Mouse (Mus musculus): ENCODE results near the gene Ncbp2. TPM values are rescaled to one million over a fixed set of nuclear protein-coding genes. Genes with fewer than 3 reads are reported as not detected.
"Not testable (repeated sequence)": the region's sequence is repeated elsewhere in the genome, so short reads cannot be mapped to it uniquely, and the experiment has no call there.

The Ncbp2 gene
- total RNA-seq, 2 experiments from 2014 or later = 47.8 to 49.5 TPM

DNA sequence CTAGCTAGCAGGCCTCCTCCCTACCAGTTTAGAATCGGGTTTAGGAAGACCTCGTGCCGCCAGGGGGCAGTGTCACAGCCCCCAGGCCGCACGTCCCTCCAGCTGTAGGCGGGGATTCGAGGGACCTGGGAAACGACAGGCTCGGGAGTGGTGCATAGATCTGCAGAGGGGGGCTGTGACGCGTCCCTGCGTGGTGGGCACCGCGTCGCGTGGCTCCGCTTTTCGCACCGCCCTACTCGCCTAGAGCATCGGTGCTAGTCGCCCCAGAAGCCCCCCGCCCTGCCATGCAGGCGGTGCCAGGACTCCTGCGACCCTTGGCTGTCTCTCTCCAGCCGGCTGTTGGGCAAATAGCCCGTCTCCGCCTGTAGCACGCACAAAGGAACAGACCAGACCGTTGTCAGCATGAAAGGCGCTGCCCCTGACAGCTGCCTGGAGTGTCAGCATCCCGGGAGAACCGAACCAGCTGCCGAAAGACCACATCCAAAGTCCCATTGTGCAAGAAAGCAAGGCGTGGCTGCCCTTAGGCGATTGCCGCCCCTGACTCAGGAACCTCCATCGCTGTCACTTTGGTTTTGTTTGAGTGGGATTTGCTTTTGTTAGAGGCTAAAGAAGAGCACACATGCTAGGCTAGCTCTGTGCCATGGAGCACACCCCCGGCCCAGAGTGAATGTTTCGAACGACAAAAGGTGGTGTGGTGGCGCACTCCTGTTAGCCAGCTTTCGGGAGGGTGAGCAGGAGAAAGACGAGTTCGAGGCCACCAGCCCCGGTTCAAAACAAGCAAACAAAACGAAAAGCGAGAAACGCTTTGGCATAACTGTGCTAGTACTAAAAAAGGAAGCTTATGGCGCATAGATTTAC, 15.2 kb upstream of the Ncbp2 start:
- intact Hi-C loops (cut with DNase I) = no loop called here
- peak; percentile 92 to 97 for DNase-seq (ENCODE audit: low spot score in 2 of 2)

DNA sequence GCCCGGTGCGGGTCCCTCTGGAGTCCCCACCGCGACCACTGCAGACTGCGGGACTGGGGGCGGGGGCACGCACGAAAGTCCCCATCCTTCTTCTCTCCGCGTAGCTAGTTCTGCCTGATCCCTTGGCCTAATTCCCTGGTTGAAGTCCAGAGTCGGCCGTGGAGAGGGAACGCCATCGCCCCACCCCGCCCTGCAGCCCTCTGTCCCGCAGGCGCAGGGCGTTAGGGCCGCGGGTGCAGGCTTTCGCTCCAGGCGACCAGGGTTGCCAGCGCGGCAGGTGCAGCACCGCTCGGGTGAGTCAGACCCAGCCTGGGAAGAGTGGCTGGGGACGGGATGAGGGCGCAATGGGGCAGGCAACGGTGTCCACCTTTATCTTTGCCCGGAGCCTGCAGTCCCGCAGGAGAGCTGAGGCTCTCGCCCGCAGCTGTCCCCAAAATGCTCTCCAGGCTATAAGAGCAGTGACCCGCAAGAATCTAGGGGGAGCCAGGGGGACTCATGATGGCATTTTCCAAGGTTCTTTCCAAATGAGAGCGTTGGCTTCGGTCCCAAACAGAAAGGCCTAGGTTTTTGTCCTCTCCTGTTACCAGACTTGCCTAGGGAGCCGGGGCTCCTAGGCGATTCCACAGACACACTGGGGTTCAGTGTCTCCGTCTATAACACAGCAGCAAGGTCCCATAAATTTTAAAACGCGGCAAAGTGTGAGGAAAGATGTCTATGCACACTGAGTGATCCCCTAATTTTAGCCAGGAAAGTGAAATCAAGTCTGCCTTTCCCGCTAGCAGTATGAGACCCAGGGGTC, 14.4 kb upstream of the Ncbp2 start, which contains the start of gene Pigz:
Gene Pigz, plus strand, starts transcription at position 101 of the 799 bp plus-strand sequence.
- DNase-seq (ENCODE audit: low spot score in 2 of 2) = peak; percentile 43 to 66
- intact Hi-C loops (cut with DNase I) = no loop called here

DNA sequence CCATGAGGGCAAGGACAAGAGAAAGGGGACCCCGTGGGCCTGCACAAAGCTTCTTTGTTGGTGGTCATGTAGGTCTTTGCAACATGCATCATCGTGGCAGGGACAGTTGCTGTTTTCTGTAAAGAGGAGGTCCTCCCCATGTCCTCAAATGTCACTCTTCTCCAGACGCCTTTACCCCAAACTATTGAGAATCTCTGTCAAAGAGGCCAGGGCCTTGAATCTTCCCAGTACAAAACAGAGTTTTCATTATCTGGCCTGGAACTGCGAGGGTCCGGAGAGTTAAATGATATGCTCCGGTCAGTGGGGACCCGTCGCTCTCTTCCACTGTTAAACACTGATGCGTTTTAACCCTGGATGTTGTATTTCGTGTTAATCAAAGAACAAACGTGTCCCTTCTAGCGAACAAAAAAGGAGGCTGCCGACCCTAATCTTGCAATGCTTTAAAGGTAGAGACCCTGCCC, 13.7 kb upstream of the Ncbp2 start:
- intact Hi-C loops (cut with DNase I) = no loop called here
- no peak for DNase-seq (ENCODE audit: low spot score in 2 of 2)

GRCm38 (mm10) chr16:31935091-31935979, 13.0 kb upstream of the Ncbp2 start:
- peak; percentile 57 to 65 for DNase-seq (ENCODE audit: low spot score in 2 of 2)
- intact Hi-C loops (cut with DNase I) = no loop called here

DNA sequence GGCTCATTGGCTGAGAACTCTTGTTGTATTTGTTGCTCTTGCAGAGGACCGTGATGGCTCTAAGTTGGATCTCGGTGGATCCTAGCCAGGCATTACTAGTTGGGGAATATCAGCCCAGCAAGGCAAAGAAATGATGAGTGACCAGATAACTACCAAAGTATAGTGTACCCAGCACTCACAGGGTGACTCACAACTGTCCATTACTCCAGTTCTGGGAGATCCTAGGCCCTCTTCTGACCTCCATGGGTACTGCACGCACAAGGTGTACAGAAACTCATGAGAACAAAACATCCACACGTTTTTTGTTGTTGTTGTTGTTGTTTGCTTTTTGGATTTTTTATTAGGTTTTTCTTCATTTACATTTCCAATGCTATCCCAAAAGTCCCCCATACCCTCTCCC, 11.7 kb upstream of the Ncbp2 start:
- DNase-seq (ENCODE audit: low spot score in 2 of 2) = no peak
- intact Hi-C loops (cut with DNase I) = no loop called here

- no peak for DNase-seq (ENCODE audit: low spot score in 2 of 2)
- intact Hi-C loops (cut with DNase I) = no loop called here
These were observed 9.5 kb upstream of the Ncbp2 start for GRCm38 (mm10) chr16:31938856-31939255.

DNA sequence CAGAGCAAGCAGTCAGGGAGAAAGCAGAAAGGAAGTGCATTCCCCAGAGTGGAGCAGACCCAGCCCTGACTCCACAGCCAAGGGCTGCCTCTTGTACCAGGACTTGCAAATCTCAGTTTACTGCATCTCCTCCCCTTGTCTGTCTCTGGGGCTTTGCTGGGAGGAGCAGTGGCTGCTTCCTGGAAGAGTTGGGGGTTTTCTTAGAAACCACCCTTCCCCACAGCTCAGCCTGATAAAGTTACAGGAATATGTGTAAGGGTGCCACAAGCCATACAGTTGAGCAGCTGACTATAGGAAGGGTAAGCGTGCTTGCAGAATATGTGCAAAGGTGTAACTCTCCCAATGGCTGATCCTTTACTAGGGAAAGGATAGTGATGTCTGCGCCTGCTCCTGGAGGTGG, 7.7 kb upstream of the Ncbp2 start:
- no peak for DNase-seq (ENCODE audit: low spot score in 2 of 2)
- intact Hi-C loops (cut with DNase I) = no loop called here

DNA sequence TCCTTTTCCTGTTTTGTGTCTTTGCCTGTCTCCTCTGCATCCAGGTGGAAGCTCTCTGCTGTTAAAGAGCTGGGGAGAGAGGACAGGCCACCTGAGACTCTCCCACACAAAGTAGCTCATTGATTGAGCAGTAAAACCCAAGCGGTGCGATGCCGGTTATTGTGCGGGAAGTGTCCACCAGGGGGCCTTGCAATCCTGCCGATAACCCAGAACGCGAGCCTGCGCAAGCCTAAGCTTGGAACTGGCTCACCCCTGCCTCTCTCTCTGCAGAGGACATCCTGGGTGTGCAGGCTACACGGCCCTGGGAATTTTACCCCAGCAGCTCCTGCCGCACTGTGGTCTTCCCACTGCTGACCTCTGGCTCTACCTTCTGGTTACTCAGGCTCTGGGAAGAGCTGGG, 4.3 kb upstream of the Ncbp2 start:
- intact Hi-C loops (cut with DNase I) = no loop called here
- DNase-seq (ENCODE audit: low spot score in 2 of 2) = peak; percentile 85 to 88

DNA sequence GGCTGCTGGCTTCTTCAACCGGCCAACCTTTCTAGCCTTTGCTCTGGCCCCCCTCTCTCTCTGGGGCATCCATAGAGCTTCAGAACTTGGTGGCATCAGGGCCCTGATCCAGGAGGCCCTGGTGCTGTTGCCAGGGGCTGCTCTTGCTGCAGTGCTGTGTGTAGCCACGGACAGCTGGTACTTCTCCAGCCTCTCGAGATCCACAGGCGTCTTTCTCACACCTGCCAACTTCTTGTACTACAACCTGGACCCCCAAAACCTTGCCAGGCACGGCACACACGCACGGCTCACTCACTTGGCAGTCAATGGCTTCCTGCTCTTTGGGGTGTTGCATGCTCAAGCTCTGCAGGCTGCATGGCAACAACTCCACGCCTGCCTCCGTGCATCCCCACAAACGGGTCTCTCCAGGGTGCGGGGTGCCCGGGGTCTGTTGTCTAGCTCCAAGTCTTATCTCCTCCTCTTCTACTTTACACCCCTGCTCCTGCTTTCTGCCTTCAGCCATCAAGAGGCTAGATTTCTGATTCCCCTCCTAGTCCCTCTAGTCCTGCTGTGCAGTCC, 3.5 kb upstream of the Ncbp2 start:
- no peak for DNase-seq (ENCODE audit: low spot score in 2 of 2)
- intact Hi-C loops (cut with DNase I) = no loop called here

DNA sequence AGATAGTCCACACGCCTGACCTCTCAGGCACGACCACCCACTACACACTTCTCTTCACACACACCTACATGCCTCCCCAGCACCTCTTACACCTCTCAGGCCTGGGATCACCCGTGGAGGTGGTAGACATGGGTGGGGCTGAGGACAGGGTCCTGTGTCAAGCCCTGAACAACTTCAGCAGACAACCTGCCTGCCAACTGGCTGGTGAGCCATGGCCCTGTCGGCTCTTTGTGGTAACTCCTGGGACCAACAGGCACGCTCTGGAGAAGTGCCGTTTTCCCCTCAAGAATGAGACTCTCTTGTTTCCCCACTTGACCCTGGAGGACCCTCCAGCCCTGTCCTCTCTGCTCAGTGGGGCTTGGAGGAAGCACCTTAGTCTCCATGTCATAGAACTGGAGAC, 2.9 kb upstream of the Ncbp2 start:
- intact Hi-C loops (cut with DNase I) = no loop called here

GRCm38 (mm10) chr16:31945986-31946385, 2.3 kb upstream of the Ncbp2 start:
- intact Hi-C loops (cut with DNase I); DNase-seq (ENCODE audit: low spot score in 2 of 2): not testable (repeated sequence)

More for the DNA sequence above, 2.9 kb upstream of the Ncbp2 start:
- no peak for DNase-seq (ENCODE audit: low spot score in 2 of 2)

GRCm38 (mm10) chr16:31947333-31947732, 980 bp upstream of the Ncbp2 start:
- intact Hi-C loops (cut with DNase I) = no loop called here
- DNase-seq (ENCODE audit: low spot score in 2 of 2) = no peak

- intact Hi-C loops (cut with DNase I) = loop anchor here (2.0 kb wide), 1 partner anchor 55 kb away; the partner anchor contains the start of gene Senp5
- DNase-seq (ENCODE audit: low spot score in 2 of 2) = peak in 1 of 2 experiments; percentile 39
These were observed 404 bp upstream of the Ncbp2 start for GRCm38 (mm10) chr16:31947901-31948316.

GRCm38 (mm10) chr16:31963224-31963623, 14.9 kb downstream of the Ncbp2 start:
- peak; percentile 48 to 57 for DNase-seq (ENCODE audit: low spot score in 2 of 2)
- intact Hi-C loops (cut with DNase I) = no loop called here

- no peak for DNase-seq (ENCODE audit: low spot score in 2 of 2)
- intact Hi-C loops (cut with DNase I) = no loop called here
These were observed 26.9 kb downstream of the Ncbp2 start for GRCm38 (mm10) chr16:31975258-31975657.

DNA sequence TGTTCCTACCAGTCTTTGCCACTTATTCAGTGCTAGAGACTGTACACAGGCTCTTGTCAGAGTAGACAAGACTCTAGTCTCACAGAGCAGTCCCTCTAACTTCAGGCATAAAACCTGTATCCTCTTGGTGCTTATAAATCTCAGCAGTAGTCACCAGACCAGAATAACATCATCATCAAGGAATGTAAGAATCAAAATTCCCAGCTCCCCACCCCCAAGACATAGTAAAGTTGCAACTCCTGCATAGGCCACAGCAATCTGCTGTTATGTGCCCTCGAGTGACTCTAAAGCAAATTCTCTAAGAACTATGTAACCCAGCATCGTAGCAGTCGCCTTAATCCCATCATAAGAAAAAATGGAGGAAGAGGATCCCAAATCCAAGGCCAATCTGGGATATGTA, 31.2 kb downstream of the Ncbp2 start:
- intact Hi-C loops (cut with DNase I) = no loop called here
- DNase-seq (ENCODE audit: low spot score in 2 of 2) = no peak

DNA sequence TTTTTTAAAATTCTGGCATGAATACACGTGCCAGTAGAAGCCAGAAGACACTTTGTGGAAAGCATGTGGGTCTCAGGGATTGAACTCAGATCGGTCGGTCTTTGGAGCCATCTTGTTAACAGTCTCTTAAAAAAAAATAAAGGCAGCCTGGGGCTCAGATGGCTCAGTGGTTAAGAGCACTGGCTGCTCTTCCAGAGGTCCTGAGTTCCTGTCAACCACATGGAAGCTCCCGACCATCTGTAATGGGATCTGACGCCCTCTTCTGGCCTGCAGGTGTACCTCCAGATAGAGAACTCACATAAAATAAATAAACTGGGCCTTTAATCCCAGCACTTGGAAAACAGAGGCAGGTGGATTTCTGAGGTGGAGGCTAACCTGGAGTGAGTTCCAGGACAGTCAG, 32.6 kb downstream of the Ncbp2 start:
- intact Hi-C loops (cut with DNase I) = no loop called here
- no peak for DNase-seq (ENCODE audit: low spot score in 2 of 2)

- intact Hi-C loops (cut with DNase I) = no loop called here
These were observed 43.7 kb downstream of the Ncbp2 start for GRCm38 (mm10) chr16:31992039-31992438.

DNA sequence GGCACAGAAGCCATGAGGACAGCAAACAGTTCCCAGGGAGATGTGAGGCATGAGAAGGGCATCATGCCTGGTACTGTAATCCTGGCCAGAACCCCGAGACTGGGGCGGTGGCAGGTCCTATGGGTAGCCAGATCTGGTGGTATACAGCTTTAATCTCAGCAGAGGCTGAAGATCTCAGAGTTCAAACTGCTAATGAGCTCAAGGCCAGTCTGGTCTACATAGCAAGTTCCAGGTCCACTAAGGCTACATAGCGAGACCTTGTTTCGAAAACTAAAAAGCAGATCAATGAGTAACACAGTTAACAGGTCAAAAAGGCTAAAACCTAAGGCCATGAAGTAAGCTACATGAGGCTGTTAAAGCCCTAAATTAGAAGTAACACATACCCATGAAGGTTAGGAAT, 44.9 kb downstream of the Ncbp2 start:
- DNase-seq (ENCODE audit: low spot score in 2 of 2) = no peak
- intact Hi-C loops (cut with DNase I) = no loop called here

More at GRCm38 (mm10) chr16:31992039-31992438, 43.7 kb downstream of the Ncbp2 start:
- DNase-seq (ENCODE audit: low spot score in 2 of 2) = no peak

All from left cerebral cortex, postnatal 14 days (tissue).